Comparison of ENCODE assay signal across 1 mouse cellular context in the genomic region with DNA sequence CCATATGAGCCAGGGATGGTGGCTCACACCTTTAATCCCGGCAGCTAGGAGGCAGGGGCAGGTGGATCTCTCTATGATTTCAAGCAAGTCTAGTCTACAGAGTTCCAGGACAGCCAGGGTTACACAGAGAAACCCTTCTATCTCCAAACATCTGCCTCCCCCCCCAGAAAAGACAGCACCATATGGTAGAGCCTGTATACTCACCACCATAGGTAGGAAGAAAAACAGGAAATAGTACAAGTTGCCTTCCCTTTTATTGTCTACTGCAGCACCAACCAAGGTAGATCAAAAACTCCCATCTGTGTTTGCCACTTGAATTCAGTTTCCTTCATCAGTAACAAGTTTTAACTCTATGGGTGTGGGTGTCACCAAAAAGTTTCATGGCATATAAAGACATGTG.
TF ChIP-seq lines count a peak whose summit lies in the region.

No protein-coding gene starts in this region.

TF ChIP-seq in CH12.LX, 34 proteins besides CTCF, POLR2A, EP300 and RAD21:
- TF ChIP-seq IRF4 (IDR thresholded peaks at IDR 0.05; ENCODE audit: low read depth, low read length) (no peak), NRF1 (IDR thresholded peaks at IDR 0.05; ENCODE audit: low read depth, low read length) (no peak), ZC3H11A (IDR thresholded peaks at IDR 0.05; ENCODE audit: low read depth, low read length) (no peak), MEF2A (IDR thresholded peaks at IDR 0.05; ENCODE audit: borderline replicate concordance, low read depth, low read length) (no peak), JUND (conservative IDR thresholded peaks at IDR 0.05; ENCODE audit: low read depth, low read length) (no peak), MXI1 (IDR thresholded peaks at IDR 0.05; ENCODE audit: low read depth, low read length) (no peak), RCOR1 (conservative IDR thresholded peaks at IDR 0.05; ENCODE audit: low read depth, low read length) (no peak), TCF12 (IDR thresholded peaks at IDR 0.05; ENCODE audit: low read depth, low read length) (no peak), ZNF384 (IDR thresholded peaks at IDR 0.05; ENCODE audit: low read depth, low read length) (no peak), CHD1 (IDR thresholded peaks at IDR 0.05; ENCODE audit: low read depth, low read length) (no peak), MAX (IDR thresholded peaks at IDR 0.05; ENCODE audit: low read length) (no peak), SIN3A (IDR thresholded peaks at IDR 0.05; ENCODE audit: low read length) (no peak), PAX5 (IDR thresholded peaks at IDR 0.05; ENCODE audit: low read length) (no peak), HCFC1 (IDR thresholded peaks at IDR 0.05; ENCODE audit: low read depth, low read length) (no peak), ZMIZ1 (IDR thresholded peaks at IDR 0.05; ENCODE audit: low read depth, low read length) (no peak), USF1 (IDR thresholded peaks at IDR 0.05; ENCODE audit: low read depth, low read length) (no peak)
